Comparison of ENCODE assay signal across 9 mouse cellular contexts in genomic region chr8:30915601-30916171, GRCm38 (mm10).
DNase-seq lines count a peak whose midpoint lies in the region; ATAC-seq and TF ChIP-seq lines count a peak whose summit lies in the region.
"Had no signal": no experiment of that assay in that cellular context is flagged by ENCODE, and none has a peak within 500 bp of the region (broad histone marks: within the 10 kb centered on the region; RNA-seq: fewer than 3 reads in every experiment).

No protein-coding gene starts in this region.

- H3K36me3 ChIP-seq in liver, embryonic 14.5 days (replicated peaks; ENCODE audit: control insufficient read depth, insufficient read depth, low read depth), result no peaks in the 10 kb centered on the region

- H3K27me3 ChIP-seq in liver, embryonic 14.5 days (ENCODE audit: control insufficient read depth, insufficient read depth, low read length), result no peaks in the 10 kb centered on the region

- H3K4me3 ChIP-seq in liver, embryonic 14.5 days (ENCODE audit: insufficient read depth in 1 of 2, low read depth in 2 of 2, low read length in 2 of 2), result peak overlapping the region; percentile 12 to 27; a peak in 1 of 4 replicates

- WGBS in liver, embryonic 14.5 days (ENCODE audit: insufficient replicate concordance), result 11% methylated on average over 13 of the region's 13 CpGs

- TF ChIP-seq EP300 in liver, embryonic 14.5 days (IDR thresholded peaks at IDR 0.05; ENCODE audit: low read depth), result no peak

- no peaks in the 10 kb centered on the region for H3K4me1 ChIP-seq in liver, embryonic 14.5 days (replicated peaks; ENCODE audit: control insufficient read depth in 2 of 2, insufficient read depth in 2 of 2, low read length in 1 of 2)

- peak; percentile 25 for DNase-seq in ovary, postnatal 36 days (ENCODE audit: low spot score)
- DNase-seq in ovary, postnatal 10 days (ENCODE audit: low spot score), result no peak
- DNase-seq in kidney, postnatal 10 days, result peak; percentile 47
- DNase-seq in liver, embryonic 14.5 days (ENCODE audit: low read depth in 3 of 3, low spot score in 3 of 3), result no peak
- DNase-seq in retina, postnatal 1 day, result peak; percentile 63
- no peak for DNase-seq in thymus, postnatal 14 days
- DNase-seq in adrenal gland, adult 2 months, result no peak

- H3K9ac ChIP-seq in liver, embryonic 14.5 days (replicated peaks), result no peak overlapping the region

- no peak overlapping the region for H3K27ac ChIP-seq in liver, embryonic 14.5 days
- H3K27ac ChIP-seq: macrophage had no signal

- H3K9me3 ChIP-seq in liver, embryonic 14.5 days (ENCODE audit: control insufficient read depth, low read length), result no peaks in the 10 kb centered on the region

- H3K4me2 ChIP-seq in liver, embryonic 14.5 days (ENCODE audit: low read depth), result peak overlapping the region; percentile 37

- peak; percentile 70 for ATAC-seq in frontal cortex, adult (ENCODE audit: low TSS enrichment)
- no peak for ATAC-seq in liver, embryonic 14.5 days (ENCODE audit: insufficient read depth)

- TF ChIP-seq CTCF in liver, embryonic 14.5 days (IDR thresholded peaks at IDR 0.05; ENCODE audit: low read depth), result no peak

Comparison
In these comparisons a context has a peak if more than half of its experiments do, and no peak if none do; other contexts are left out.
1. DNase-seq: peak in ovary, postnatal 36 days (single experiment), kidney, postnatal 10 days (single experiment) and retina, postnatal 1 day (single experiment); none in ovary, postnatal 10 days (single experiment), liver, embryonic 14.5 days (0 of 3), thymus, postnatal 14 days (single experiment) and adrenal gland, adult 2 months (single experiment).